Mouse (Mus musculus) E14TG2a.4 (cell line): ENCODE results near the gene Lrp5.

ENCODE experiments used
- CTCF ChIP-seq: conservative IDR thresholded peaks from 2 replicates; pipeline ENCODE4 v1.5.1; 2014; ENCODE audit warnings: low read length
- NANOG ChIP-seq: IDR thresholded peaks from 2 replicates; pipeline ENCODE4 v1.6.1; 2014; ENCODE audit warnings: borderline replicate concordance, low read length, mixed read lengths
- POU5F1 ChIP-seq: IDR thresholded peaks from 2 replicates; pipeline ENCODE4 v1.6.1; 2014; ENCODE audit warnings: low read length, borderline replicate concordance

DNA sequence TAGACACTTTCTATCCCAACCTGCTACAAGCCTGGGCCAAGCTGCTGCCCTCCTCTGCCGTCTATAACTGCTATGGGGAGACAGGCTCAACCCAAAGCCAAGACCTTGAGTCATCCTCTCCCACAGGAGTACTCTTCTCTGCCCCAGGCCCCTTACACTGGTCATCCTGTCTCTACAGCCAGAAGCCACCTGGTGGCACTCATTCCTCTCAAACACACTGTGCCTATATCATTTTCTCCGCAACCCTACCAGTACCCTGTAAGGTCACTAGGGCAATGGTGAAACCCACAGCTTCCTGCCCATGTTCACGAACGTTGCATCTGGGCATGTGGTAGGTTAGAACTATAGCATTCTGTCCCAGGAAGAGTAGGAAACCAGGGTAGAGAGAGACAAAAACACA is 31.4 kb downstream of the Lrp5 start:
- no peak for TF ChIP-seq CTCF
- no peak for TF ChIP-seq POU5F1
- no peak for TF ChIP-seq NANOG
